Mouse (Mus musculus) spleen, adult 12 weeks (tissue): ENCODE results near the gene Nacc2.

Experiments
- DNase-seq: peaks from one replicate; pipeline ENCODE4 v3.0.0; 2022; ENCODE audit warnings: low spot score

Nacc2 gene

DNA sequence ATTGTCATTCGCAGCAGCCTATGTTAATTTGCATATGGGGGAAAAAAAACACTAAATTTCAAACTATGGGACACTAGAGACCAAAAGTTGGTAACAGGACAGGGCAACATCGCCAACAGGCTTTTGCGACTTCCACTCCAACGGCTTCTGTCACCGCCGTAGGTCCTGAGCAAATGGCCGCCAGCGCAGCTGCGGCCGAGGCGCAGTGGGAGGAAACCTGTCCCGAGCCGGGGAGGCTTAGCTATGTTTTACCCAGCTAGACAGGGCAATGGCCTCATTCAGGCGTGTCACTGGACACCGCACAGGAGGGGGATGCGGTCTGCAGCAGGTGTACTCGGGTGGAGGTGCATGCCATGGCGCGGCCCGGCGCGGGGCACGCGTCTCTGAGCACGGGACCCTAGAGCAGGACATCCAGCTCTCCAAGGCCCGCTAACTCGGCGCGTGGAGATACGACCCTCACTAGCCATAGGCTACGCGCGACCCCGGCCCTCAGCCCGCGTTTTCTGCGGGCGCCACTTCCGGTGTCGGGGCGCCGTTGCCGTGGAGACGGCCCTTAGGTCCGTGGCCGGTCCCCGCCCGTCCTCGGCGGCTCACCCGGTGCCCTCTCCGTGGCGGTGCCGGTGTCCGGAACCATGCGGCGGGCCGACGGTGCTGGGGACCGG, 16.7 kb upstream of the Nacc2 start:
- no peak for DNase-seq

DNA sequence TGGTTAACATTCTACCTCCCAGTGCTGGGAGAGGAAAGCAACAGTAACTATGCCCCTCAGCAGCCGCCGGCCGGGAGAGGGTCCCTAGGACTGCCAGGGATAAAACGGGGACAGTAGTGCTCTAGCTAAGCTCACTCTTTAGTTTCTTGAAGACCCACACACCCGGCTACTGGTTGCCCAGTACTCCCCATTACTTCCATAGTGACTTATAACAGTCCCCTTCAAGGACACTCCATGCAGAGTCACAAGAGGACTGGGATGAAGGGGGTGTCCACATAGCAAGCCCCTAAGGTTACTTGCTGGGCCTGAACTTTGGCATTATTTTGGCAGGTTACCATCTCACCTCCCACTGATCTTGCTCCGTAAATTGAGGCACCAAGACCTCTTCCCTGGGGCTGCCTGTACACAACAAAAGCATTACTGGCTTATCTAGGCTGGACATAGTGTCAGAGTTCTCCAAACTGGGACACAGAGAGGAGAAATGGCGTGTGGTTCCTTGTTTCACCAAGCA, 16.1 kb upstream of the Nacc2 start:
- no peak for DNase-seq

DNA sequence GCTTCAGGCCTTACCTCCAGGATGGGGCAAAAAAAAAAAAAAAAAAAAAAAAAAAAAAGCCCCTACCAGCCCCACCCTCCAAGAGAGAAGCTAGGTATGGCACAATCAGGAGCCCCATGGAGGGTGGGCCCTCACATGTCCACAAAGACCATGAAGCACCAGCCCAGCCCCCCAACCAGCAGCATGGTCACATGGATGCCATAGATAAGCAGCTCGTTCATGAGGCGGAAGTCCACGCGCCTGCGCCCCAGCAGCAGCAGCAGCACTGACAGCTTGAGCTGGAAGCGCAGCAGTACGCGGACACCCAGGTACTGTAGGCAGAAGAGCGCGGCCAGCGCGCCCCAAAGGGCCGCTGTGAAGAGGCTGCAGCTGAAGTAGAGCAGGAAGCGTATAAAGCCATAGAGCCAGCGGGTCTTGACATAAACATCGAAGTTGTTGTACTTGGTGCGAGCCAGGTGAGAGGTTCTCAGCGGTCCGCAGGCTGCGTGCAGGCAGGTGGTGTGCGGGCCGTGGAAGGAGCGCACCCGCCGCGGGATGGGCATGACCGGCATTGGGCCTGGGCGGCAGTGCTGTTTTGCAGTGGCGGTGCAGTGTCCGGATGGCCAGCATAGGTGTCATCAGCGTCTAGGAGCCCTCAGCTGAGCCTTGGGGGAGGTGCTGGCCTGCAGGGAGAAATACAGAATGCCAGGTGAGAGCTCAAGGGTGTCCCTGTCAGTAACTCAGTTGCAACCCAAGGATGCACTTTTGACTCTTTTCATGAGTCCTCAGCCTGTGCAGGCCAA, 15.4 kb upstream of the Nacc2 start:
- peak; percentile 37 for DNase-seq

DNA sequence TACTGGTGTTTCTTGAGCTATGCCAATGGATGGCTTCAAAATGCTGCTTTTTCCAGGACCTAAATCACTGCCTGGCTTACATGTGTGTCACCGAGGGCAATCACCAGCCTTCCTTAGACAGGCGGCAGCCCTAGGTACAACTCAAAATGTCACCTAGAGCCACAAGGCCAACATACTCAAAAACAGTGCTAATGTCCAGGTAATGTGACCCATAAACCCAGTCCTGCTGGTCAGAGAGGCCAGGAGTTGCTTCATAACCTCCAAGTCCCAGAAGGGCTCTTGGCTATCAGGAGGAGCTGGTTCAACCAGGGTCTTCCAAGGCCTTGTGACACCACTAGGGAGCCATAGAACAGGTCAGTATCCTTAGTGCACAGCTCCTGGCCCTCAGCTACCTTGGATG, 11.6 kb upstream of the Nacc2 start:
- no peak for DNase-seq

DNA sequence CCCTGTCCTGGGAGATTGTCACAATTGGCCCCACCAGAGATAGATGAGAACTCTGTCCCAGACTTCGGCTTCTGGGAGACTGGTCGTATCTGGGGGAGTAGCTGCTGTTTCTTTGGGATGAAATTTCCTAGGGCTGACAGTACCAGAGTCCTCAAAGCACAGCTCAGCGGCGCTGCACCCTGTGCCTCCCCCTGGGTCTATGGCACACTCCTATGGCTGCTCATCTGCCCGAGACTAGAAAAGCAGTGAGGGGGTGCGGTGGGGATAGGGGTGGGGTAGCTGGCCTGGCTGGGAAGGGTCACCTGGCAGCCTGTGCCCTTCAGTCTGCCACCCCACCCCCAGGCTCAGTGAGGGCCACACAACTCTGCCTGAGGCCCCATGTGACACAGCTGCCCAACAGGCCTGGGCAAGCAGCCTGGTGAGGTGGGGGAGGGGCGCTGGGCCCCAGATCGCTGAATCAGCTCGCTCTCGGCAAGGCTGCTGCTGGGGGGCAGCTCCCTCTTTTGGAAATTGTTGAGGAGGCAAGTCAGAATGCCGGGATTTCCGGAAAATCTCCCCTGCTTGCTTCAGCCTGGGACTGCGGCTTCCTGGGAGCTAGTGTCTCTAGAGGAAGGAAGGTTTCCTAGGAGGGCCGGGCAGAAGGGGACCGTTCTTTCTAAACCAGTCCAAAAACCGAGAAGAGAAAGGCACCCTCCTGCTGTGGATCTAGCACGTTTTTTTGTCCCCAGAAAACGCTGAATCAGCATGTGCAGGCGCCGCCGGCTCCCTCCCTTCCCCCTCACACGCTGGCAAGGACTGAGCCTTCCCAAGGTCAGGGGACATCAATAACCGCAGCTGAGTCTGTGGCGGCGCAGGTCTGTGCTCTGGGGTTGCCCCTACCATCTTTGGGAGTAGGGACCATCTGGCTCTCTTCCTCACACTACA, 9.9 kb upstream of the Nacc2 start:
- no peak for DNase-seq

DNA sequence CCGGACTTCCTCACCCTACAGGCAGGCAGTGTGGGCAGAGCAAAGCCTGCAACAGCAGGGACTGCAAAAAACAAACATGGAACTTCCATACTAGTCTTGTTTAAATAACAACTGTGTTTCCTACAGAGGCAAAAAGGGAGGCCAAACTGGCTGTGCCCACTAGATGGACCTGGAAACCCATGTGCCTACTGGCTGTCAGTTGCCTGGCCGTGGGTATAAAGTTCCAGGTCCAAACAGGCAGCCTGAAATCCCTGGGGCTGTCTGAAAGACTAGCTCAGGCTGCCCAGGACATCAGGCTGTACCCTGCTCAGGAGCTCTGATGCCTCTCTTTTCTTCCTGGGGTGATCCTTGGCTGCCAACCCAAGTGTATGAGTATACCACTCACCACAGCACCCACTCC, 8.3 kb upstream of the Nacc2 start:
- DNase-seq, result no peak

DNA sequence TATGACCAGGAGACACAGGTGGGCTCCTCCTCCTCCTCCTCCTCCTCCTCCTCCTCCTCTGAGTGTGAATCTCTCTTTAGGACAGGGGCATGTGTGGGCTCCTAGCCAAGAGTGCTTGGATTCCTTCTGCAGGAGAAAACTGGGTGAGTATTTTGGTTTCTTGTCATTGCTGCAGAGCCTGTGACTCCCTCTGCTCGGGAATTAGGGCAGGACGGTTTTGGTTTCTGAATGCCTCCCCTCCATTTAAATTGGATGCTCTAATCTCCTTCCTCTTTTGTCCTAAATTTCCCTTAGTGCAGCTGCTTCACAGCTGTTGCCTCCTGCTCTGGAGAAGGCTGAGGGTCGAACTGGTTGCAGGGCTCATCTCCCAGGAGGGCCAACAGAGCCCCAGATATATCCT, 6.9 kb upstream of the Nacc2 start:
- no peak for DNase-seq

DNA sequence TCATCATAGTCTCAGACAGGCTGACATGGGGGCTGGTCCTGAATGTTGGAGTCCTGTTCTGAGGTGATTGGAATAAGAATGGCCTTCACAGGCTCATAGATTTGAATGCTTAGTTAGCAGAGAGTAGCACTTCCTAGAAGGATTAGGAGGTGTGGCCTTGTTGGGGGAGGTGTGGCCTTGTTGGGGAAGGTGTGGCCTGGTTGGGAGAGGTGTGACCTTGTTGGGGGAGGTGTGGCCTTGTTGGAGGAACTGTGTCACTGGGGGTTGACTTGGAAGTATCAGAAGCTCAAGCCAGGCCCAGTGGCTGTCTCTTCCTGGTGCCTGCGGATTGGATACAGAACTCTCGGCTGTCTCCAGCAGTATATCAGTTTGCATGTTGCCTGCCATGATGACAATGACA, 6.3 kb upstream of the Nacc2 start:
- no peak for DNase-seq

DNA sequence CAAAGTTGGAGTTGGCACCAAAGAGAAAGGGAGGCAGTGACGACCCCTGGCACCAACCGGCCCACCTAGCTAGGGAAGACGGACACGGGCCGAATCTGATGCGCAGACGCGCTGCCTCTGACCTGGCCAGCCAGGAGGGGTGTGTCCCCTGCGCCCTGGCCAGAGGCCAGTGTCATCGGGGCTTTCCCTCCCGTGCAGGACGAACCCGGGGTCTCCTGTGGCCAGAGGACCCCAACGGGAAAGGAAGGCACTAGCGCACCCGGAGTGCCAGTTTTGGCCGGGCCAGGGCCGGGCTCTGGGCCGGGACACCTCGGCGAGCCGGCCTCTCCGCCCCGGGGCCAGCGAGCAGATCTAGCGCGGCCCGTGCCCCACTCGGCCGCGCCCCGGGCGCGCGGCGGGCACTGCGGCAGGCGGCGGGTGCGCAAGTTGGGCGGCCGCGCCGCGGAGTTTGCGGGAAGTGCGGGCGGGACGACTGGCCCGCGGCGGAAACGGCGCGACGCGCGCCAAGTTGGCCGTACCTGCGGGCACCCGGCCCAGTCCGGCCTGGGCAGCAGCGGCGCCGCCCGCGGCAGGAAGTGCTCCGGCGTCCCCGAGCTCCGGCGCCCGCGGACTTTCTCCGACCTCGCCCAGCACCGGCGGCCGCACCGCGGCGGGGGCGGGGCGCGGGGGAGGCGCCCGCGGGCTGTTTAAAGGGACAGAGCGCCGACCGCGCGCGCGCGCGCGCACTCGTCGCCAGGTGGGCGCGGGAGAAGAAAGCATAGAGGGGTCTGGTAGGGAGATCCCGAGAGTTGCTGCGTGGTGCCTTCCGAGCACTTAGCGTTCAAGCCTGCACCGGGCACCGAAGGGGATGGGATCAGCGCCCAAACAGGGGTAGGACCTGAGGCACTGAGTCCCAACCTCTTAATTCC, 595 bp downstream of the Nacc2 start:
- DNase-seq, result peak; percentile 19

DNA sequence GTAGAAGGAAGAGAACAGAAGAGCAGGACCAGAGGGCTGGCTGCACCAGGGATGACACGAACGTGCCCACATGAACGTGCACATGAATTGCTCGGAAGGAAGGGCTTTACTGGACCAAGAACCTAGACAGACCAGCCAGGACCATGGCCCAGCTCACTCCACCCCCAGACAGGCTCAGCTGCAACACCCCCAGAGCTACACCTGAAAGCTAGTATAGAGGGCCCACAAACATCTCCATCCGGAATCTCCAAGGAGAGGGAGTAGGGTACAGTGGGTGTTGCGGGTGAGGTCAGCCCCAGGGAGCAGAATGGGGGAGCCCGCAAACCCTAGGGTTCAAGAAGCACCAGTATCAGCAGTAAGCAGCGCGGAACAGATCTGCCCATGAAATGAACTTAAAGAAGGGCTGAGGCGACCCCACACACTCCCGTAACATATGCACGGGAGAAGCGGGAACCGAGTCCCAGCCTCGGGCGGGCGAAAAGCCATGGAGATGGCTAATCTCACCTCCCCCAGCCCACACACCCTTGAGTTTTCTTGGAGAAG, 1.4 kb downstream of the Nacc2 start:
- no peak for DNase-seq

DNA sequence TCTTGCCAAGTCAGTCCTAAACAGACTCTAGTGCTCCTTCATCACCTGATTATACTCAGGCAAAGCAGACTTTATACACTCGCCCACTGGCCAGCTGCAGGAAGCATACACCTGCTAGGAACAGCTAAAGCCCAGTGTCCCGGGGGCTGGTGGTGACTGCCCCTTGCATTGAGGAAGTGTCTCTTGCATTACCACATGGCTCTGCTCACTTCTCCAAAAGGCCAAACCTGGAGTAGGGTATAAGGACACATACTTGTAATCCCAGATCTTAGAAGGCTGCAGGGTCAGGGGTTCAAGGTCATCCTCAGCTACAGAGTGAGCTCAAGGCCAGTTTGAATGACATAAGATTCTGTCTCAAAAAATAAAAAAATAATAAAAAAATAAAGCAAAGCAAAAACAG, 3.4 kb downstream of the Nacc2 start:
- DNase-seq, result no peak

DNA sequence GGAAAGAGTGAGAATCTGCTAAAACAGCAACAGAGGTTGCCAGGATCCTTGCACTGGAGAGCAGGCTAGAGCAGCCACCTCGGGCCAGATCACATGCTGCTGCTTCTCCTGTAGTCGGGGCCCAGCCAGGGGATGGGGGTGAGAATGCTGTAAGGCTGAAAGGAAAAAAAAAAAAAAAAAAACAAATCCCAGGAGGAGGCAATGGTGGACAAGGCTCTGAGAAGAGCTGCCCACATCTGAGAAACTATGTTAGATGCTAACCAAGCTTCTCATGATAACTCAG, 3.8 kb downstream of the Nacc2 start:
- DNase-seq, result no peak

DNA sequence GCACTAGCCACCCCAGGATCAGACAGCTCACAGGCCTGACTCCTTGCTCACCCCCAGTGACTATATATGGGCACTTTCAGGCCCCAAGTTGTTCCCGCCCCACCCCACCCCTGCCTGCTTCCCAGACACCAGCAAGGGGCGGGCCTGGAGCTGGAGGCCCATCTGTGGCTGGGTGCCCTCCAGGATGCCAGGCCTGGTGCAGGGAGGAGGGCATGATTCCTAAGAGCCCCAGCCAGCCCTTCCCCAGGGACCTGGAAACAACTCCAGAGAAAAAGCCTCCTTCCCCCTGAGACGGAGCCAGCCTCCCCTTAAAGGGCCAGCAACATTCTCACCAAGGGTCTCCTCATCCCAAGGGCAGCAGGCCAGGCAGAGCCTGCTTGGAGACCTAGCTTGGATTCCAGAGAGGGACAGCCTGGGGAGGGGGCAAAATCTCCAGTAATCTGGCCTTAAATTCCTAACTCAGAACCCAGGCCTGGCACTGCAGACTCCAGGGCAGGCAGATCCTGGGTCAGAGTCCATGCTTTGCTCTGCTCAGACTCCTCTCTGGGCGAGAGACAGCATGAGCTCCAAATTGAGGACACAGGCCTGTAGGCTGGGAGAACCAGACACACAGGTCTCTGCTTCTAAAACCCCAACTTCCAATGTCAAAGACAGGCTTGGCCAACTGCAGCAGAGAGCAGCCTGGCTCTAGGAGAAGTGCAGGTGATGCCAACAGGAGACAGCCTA, 4.3 kb downstream of the Nacc2 start:
- DNase-seq, result no peak

DNA sequence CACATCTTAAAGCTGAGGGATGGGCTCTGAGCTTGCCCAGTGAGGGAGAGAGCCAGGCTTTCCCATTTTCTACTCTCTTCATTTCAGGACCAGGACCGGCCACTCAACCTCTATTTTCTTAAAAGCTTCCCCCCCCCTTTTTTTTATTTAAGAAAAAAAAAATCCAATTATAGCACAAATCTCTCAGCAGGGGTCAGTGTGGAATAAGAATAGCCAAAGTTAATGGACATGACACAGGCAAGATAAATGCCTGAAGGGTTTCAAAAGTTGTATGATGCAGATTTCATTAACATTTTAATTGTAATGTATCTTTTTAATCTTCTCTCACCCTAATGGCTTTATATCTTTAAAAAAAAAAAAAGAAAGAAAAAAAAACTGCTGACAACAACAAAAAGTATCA, 5.4 kb downstream of the Nacc2 start:
- DNase-seq, result no peak

DNA sequence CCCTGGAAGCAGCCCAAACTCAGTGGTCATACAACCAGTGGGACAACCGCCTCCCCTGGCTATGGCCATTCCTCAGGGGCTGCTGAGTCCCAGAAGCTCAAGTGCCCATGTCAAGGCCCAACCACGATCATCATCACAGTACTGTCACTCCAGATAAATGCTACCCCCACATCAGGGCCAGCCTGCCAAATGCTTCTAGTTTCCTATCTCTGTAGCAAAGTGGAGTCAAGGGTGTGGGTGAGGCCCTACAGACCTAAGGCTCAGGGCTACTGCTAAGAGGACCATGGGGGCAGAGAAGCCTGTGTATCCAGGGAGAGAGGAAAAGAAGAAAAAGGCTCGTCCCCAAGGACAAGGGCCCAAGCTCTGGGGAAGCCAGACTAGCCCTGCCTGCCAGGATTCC, 6.5 kb downstream of the Nacc2 start:
- no peak for DNase-seq

DNA sequence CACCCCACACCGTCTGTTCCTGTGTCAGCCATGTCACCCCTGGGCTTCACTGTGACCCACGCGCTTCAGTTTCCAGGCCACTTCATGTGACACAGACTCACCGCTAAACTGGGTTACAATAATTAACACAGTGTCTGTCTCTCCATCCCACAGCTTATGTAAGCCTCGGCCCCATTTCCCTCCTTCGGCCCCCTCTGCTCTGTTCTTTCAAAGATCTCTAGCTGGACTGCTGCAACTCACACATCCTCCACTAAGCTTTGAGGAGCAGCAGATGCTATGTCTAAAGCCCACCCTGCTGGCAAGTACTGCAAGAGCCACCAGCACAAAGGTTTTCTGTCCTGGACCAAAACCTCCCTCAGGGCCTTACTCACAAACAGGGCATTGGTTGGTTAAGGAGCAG, 7.8 kb downstream of the Nacc2 start:
- no peak for DNase-seq

DNA sequence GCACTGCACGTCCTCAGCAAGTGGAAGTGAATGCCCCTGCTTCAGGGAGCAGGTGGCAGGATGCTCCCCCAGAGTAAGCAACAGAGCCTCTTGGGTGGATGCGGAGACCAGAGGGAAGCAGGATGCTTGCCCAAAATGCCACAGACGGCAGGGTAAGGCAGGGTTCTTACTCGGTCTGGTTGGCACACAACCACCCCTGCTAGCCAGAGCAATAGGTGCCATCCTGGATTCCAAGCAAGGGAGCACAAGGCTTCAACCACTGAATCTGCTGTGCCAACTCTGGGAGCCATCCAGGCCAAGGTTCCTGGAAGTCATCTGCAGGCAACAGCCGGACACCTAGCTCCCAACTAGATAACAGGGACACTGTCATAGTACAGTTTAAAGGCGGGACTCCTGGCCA, 14.8 kb downstream of the Nacc2 start:
- DNase-seq, result no peak

DNA sequence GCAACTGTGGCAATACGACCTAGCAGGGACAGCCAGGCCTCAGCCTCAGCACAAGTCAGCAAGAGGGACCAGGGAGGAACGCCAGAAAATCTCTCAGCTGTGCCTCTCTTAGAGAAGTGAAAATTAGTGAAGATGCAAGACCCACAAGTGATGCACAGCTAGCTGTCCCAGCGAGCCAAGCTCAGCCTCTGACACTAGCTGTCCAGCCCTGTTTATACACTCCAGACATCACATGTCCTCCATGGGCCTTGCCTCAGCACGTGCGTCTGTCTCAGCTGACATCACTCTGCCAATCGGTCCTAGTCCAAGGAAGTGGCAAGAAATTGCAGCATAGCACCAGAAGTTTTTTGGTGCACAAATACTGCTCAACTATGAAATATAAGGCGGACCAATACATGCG, 16.0 kb downstream of the Nacc2 start:
- DNase-seq, result no peak

DNA sequence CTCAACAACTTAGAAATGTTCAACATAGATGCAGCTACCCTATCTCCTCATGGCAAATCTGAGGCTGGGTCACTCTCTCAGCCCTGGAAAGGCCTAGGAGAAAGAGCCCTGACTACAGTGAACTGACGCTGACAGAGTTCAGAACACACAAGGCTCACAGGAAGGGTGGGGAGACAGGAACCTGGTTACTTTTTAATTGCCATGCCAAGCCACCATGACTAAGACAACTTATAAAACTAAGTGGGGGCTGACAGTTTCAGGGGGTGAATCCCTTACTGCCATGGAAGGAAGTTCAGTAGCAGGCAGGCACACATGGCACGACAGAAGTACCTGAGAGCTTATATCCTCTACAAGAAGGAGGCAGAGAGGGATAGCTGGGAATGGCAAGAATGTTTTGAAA, 16.8 kb downstream of the Nacc2 start:
- no peak for DNase-seq

DNA sequence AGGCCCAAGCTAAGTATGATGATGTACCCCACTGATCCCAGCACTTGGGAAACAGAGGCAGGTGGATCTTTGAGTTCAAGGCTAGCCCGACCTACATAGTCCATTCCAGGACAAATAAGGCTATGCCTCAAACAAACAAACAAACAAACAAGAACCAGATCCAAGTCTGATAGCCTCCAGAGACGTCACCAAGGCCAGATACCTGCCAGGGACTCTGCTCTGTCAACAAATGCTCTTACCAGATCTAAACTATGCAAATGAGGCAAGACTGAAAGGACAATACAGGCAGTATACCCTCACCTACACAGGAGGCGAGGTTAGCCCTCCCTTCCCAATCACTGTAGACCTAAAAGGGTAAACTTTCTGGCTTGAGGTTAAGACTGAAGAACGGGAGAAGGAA, 22.7 kb downstream of the Nacc2 start:
- DNase-seq, result no peak

DNA sequence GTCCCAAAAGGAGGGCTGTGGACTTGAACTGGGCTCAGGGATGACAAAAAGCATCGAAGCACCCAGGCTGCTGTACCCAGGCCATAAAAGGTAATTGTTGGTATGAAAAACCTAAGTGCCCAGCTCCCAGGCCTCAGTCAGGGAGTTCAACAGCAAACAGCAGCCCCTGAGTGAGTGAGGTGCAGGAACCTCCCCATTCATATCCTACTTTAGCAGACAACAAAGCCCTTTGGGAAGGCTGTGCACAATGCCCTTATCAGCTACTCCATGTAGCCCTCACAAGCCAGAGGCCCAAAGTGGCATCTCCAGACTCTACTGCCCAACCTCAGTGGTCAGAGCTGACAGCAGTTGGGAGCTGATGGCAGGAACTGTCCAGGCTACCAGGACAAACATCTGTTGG, 23.2 kb downstream of the Nacc2 start:
- no peak for DNase-seq
